Mouse (Mus musculus): ENCODE results near the gene Tas1r3.

Gene Tas1r3

DNA sequence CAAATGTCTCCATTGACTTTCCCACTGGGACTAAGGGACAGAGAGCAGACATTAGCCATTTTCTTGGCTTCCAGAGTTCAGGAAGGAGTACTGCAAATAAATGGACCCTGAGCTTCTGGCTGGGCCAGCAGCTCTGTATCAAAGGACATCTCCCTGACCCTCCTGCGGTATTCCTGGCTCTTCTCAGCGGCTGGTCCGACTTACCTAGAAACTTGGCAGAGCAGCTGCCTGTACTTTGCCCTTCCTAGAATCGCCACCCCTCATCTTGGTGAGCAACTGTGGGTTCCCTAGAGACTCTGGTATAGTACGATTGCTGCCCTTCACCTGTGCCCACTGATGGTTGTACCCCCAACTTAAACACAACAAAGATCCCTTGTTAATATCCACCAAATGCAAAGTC, 19.9 kb downstream of the Tas1r3 start:
- no peak for DNase-seq (ENCODE audit: low read depth in 2 of 2, low spot score in 2 of 2)

GRCm38 (mm10) chr4:155841651-155842270, 21.4 kb downstream of the Tas1r3 start:
- no peak for DNase-seq (ENCODE audit: low read depth in 2 of 2, low spot score in 2 of 2)

DNA sequence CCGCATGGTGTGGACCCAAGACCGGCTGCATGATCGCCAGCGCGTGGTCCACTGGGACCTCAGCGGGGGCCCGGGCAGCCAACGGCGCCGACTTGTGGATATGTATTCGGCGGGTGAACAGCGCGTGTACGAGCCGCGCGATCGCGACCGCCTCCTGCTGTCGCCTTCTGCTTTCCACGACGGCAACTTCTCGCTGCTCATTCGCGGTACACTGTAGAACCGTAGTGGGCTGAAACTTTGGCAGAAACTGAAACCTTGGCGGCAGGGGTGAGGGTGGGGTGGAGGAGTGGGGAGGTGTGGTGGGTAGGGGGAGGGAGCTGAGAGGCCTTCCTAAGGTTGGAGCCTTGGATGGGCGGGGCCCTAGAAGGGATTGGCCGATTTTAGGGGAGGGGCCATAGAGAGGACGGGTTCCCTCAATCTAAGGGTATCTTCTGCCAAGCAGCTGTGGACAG, 22.1 kb downstream of the Tas1r3 start:
- peak; percentile 58 for DNase-seq (ENCODE audit: low read depth in 2 of 2, low spot score in 2 of 2)

- no peak for DNase-seq (ENCODE audit: low read depth in 2 of 2, low spot score in 2 of 2)
Measured at GRCm38 (mm10) chr4:155840076-155841002, 22.8 kb downstream of the Tas1r3 start.

DNA sequence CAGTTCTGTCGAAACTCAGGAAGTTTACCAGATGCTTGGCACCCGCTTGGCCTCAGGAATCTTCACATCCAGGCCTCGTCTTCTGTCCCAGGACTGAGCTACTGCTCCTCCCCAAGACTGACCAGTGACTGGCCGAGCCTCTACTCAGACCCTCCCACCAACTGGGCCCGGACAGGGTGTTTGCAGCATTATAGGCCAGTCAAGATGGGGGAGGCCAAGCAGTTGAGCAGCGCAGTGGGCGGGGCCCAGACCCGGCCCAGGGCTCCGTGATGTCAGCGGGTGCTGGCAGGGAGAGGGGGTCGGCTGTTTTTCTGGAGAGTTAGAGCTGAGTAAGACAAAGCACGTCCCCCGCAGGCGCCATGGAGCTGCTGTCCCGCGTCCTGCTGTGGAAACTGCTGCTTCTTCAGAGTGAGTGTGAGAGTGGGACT, 23.7 kb downstream of the Tas1r3 start, which contains the start of gene Mxra8:
TSS of gene Mxra8 (plus strand) at position 198 of the 428 bp plus-strand sequence.
- DNase-seq (ENCODE audit: low read depth in 2 of 2, low spot score in 2 of 2) = no peak

DNA sequence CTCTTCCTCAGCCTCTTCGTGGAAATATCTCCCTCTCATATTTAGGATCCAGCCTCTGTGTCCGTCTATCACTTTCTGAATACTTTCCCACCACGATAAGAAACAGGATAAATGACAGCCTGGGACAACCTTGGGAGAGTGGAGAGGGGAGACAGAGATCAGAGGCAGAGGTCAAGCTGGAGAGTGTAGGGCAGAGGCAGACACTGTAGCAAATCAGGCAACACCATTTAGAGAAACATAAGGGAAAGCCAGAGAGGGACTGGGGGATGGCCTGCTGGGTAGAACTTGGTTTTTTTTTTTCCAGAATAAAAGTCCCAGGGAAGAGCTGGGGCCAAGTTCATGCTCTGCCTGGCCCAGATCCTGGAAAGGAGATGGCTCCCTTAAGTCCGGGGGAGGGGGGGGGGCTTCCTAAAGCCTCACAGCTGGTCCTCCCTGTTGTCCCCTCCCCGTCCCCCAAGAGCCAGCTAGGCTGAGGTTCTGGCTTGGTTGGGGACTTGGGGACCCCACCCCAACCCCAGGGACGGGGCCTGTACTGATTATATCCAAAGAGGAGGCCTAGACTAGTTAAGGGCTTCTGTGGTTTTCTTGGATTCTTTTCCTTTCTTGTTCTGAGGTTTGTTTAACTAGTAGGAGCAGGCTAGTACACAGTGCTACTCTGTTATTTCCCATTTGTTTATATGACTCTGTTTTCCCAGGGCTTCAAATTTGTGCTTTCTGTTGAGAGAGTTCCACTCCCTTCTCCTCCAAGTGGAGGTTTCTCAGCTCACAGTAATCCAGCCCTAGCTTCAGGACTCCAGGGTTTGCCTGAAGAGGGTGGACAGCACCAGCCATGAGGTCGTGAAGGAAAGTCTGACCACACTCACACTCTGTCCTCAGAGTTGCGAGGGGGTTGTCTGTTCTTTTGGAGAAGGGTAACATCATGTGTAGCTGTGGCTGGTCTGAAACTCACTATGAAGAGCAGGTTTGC, 24.7 kb downstream of the Tas1r3 start:
- DNase-seq (ENCODE audit: low read depth in 2 of 2, low spot score in 2 of 2) = no peak

GRCm38 (mm10) chr4:155837404-155838010, 25.7 kb downstream of the Tas1r3 start:
- no peak for DNase-seq (ENCODE audit: low read depth in 2 of 2, low spot score in 2 of 2)

- DNase-seq (ENCODE audit: low read depth in 2 of 2, low spot score in 2 of 2) = peak; percentile 53 to 69
Measured at GRCm38 (mm10) chr4:155833836-155834235, 29.3 kb downstream of the Tas1r3 start.

DNA sequence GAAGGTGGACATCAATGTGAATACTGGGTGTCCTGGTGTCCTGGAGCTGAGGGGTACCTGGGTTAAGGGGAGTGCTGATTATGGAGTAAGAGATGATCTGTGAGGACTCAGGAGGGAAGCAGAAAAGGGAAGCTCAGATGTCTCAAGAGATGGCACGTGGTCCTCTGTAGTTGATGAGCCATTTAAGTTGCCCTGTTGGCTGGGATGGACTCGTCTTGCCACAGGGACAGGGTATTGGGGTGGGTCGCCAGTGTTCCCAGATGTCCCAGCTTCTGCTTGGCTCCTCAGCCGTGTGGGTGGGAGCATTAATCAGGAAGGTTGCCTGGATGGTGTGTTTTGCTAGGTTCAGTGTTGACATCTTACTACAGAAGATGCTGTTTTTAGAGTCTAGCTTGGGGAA, 29.9 kb downstream of the Tas1r3 start:
- DNase-seq (ENCODE audit: low read depth in 2 of 2, low spot score in 2 of 2) = no peak

- DNase-seq (ENCODE audit: low read depth in 2 of 2, low spot score in 2 of 2) = no peak
Measured at GRCm38 (mm10) chr4:155832321-155832720, 30.8 kb downstream of the Tas1r3 start.

GRCm38 (mm10) chr4:155831831-155832230, 31.3 kb downstream of the Tas1r3 start:
- peak in 1 of 2 experiments; percentile 10 for DNase-seq (ENCODE audit: low read depth in 2 of 2, low spot score in 2 of 2)

DNA sequence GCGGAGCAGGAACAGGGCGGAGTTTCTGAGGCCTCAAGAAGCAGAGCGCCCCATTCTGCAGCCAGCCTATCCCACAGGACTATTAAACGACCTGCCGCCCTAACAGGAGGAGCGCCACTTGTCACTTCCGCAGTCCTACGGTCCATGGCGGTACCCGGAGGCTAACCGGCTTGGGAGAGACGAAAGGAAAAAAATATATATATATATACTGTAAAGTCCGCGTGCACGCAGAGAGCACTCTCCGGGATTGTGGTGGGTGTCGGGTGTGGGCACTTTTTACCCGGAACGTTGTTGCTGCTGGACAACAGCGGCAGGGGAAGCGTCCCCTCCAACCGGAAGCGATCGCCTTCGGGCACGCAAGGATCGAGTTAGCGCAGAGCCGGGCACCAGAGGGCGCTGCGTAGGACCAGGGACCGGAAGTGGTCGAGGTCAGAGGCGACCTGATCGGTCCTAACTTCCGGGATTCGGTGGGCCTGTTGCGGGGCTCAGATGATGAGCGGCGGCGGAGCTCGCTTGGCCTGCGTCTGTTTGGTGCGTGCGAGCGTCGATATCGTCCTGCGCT, 31.9 kb downstream of the Tas1r3 start, which contains the start of gene Aurkaip1:
TSS of gene Aurkaip1 (plus strand) at position 68 of the 562 bp plus-strand sequence.
- DNase-seq (ENCODE audit: low read depth in 2 of 2, low spot score in 2 of 2) = peak; percentile 87 to 88

DNA sequence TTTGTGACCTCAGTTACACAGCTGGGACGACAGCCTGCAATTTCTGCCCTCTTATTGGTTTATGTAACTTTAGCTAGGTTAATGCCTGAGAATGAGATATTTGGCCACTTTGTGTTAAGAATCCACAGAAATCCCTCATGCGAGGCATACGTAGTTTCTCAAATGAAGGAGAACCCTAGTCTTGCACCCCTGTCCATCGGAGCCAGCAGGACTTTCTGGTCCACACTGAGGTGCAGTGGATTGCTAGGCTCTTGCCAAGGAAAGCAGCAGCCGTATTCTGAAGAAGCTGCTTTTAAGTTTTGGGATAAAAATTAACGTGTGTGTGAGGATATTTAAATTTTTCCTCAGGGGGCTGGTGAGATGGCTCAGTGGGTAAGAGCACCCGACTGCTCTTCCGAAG, 32.6 kb downstream of the Tas1r3 start:
- no peak for DNase-seq (ENCODE audit: low read depth in 2 of 2, low spot score in 2 of 2)

GRCm38 (mm10) chr4:155829866-155830265, 33.3 kb downstream of the Tas1r3 start:
- no peak for DNase-seq (ENCODE audit: low read depth in 2 of 2, low spot score in 2 of 2)

- DNase-seq (ENCODE audit: low read depth in 2 of 2, low spot score in 2 of 2) = no peak
Measured at GRCm38 (mm10) chr4:155823443-155823842, 39.7 kb downstream of the Tas1r3 start.

GRCm38 (mm10) chr4:155821025-155821424, 42.1 kb downstream of the Tas1r3 start:
- DNase-seq (ENCODE audit: low read depth in 2 of 2, low spot score in 2 of 2) = peak in 1 of 2 experiments; percentile 29

DNA sequence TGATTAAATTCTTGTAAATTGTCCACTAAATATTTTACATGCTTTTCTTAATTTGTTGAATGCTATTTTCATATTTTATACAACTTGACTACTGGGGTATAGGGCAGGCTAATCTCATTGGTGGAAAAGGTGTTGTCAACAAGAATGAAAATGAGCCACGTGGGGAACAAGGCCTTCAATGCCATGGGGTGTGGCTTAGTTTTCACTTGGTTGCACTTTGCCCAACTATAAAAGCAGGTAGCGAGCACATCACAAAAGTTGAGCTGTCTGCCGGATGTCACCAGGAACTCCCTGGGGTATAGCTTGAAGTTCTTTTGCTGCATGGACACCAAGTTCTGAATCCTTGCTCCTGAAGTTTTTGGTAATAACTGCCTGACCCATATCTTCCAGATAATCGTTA, 45.6 kb downstream of the Tas1r3 start:
- no peak for DNase-seq (ENCODE audit: low read depth in 2 of 2, low spot score in 2 of 2)

- peak in 1 of 2 experiments; percentile 20 for DNase-seq (ENCODE audit: low read depth in 2 of 2, low spot score in 2 of 2)
Measured at GRCm38 (mm10) chr4:155812665-155813181, 50.4 kb downstream of the Tas1r3 start.

GRCm38 (mm10) chr4:155811929-155812664, 51.1 kb downstream of the Tas1r3 start, which contains the start of gene Ccnl2:
Gene Ccnl2 (plus strand): TSS chr4:155812489.
- peak; percentile 88 to 90 for DNase-seq (ENCODE audit: low read depth in 2 of 2, low spot score in 2 of 2)
